ENCODE assay signal across 13 mouse cellular contexts in genomic region chr15:89512679-89513078, GRCm38 (mm10). TPM values are rescaled to one million over a fixed set of nuclear protein-coding genes. Genes with fewer than 3 reads are reported as not detected.
"Had no signal": no experiment of that assay in that cellular context is flagged by ENCODE, and none has a peak within 500 bp of the region (broad histone marks: within the 10 kb centered on the region; RNA-seq: fewer than 3 reads in every experiment).

No protein-coding gene starts in this region.

- H3K27me3 ChIP-seq: kidney, embryonic 15.5 days; limb, embryonic 13.5 days; neural tube, embryonic 15.5 days; stomach, embryonic 15.5 days had no signal

- H3K4me3 ChIP-seq: kidney, embryonic 15.5 days; limb, embryonic 13.5 days; midbrain, embryonic 10.5 days; myocyte; neural tube, embryonic 15.5 days; stomach, embryonic 15.5 days had no signal

- H3K4me2 ChIP-seq: kidney, embryonic 15.5 days; limb, embryonic 13.5 days; neural tube, embryonic 15.5 days; stomach, embryonic 15.5 days had no signal

- DNase-seq: kidney, adult 2 months; kidney, postnatal 14 days; lung, adult 18-20 months; midbrain, embryonic 14.5 days; thymus, adult 2 months; thymus, postnatal 36 days had no signal

- H3K36me3 ChIP-seq: kidney, embryonic 15.5 days; stomach, embryonic 15.5 days had no signal

- H3K27ac ChIP-seq: kidney, embryonic 15.5 days; limb, embryonic 13.5 days; midbrain, embryonic 10.5 days; neural tube, embryonic 15.5 days; stomach, embryonic 15.5 days had no signal

- ATAC-seq: intestine, embryonic 16.5 days had no signal

- H3K4me1 ChIP-seq: kidney, embryonic 15.5 days; limb, embryonic 13.5 days; neural tube, embryonic 15.5 days; stomach, embryonic 15.5 days had no signal

- H3K9ac ChIP-seq: kidney, embryonic 15.5 days; limb, embryonic 13.5 days; neural tube, embryonic 15.5 days; stomach, embryonic 15.5 days had no signal

- H3K9me3 ChIP-seq: kidney, embryonic 15.5 days; limb, embryonic 13.5 days; midbrain, embryonic 10.5 days; neural tube, embryonic 15.5 days; stomach, embryonic 15.5 days had no signal

RNA-seq across cellular contexts. Expression of gene Acr, which starts 55.4 kb away (rescaled TPM):
- polyA plus RNA-seq: limb, embryonic 13.5 days; myocyte had no signal
